Mouse (Mus musculus): ENCODE results near the gene Hoxd11.

The Hoxd11 gene

GRCm38 (mm10) chr2:74732513-74733316 is 53.4 kb downstream of the Hoxd11 start:
- no peak for DNase-seq

GRCm38 (mm10) chr2:74733317-74733661 is 53.9 kb downstream of the Hoxd11 start:
- no peak for DNase-seq

GRCm38 (mm10) chr2:74733765-74734164 is 54.4 kb downstream of the Hoxd11 start:
- no peak for DNase-seq

GRCm38 (mm10) chr2:74734451-74734850 is 55.1 kb downstream of the Hoxd11 start:
- no peak for DNase-seq

GRCm38 (mm10) chr2:74734996-74735811 is 55.8 kb downstream of the Hoxd11 start:
- DNase-seq, result no peak

- DNase-seq, result no peak
Measured at GRCm38 (mm10) chr2:74735851-74736687, 56.7 kb downstream of the Hoxd11 start.
